Mouse (Mus musculus) megakaryocyte-erythroid progenitor cell, adult 5-6 weeks (primary cell): ENCODE data around the gene Tmem101. TPM values are rescaled to one million over a fixed set of nuclear protein-coding genes. Genes with fewer than 3 reads are reported as not detected.
"Not testable (repeated sequence)": the region's sequence is repeated elsewhere in the genome, so short reads cannot be mapped to it uniquely, and the experiment has no call there.

Experiments used
- ATAC-seq: replicated peaks from 2 replicates; pipeline ENCODE4 v1.8.0; 2016; ENCODE audit warnings: mild to moderate bottlenecking, inconsistent platforms; ENCODE audit not compliant: severe bottlenecking, poor library complexity, low FRiP score, low TSS enrichment
- total RNA-seq, 2 experiments: library from RNA; stranded (forward) in 1 of 2; stranded (reverse) in 1 of 2; fragments of 200-1000, 215-1000 nt in 1 of 2; fragments of >200 nt in 1 of 2; fragmentation: Nextera tagmentation in 1 of 2; gene quantifications; 2 replicates each; pipeline ENCODE4 v1.2.3; 2014 to 2017

The Tmem101 gene
- total RNA-seq, 2 experiments from 2014 or later, result 9.3 to 11.8 TPM

DNA sequence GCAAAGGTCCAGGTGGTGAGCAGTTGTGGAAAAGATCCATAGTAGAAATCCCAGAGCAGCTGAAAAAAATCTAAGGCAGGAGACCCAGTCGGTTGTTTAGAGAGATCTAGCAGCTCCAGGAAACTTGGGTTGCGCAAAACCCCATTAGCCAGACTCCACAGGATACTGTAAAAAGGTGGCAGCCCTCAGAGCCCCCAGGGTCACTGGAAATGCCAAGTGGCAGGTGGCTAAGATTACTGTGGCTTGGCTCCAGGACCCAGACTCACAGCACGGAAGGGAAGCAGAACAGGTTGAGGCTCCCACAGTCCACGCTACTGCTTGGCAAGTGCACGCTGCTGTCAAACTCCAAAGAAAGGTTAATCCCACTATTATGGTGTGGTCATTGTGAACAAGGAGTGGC, 3.6 kb upstream of the Tmem101 start:
- no peak for ATAC-seq

GRCm38 (mm10) chr11:102158024-102158423, 1.8 kb upstream of the Tmem101 start:
- ATAC-seq, result not testable (repeated sequence)

- ATAC-seq, result no peak
These were observed 534 bp upstream of the Tmem101 start for GRCm38 (mm10) chr11:102156786-102157089.

DNA sequence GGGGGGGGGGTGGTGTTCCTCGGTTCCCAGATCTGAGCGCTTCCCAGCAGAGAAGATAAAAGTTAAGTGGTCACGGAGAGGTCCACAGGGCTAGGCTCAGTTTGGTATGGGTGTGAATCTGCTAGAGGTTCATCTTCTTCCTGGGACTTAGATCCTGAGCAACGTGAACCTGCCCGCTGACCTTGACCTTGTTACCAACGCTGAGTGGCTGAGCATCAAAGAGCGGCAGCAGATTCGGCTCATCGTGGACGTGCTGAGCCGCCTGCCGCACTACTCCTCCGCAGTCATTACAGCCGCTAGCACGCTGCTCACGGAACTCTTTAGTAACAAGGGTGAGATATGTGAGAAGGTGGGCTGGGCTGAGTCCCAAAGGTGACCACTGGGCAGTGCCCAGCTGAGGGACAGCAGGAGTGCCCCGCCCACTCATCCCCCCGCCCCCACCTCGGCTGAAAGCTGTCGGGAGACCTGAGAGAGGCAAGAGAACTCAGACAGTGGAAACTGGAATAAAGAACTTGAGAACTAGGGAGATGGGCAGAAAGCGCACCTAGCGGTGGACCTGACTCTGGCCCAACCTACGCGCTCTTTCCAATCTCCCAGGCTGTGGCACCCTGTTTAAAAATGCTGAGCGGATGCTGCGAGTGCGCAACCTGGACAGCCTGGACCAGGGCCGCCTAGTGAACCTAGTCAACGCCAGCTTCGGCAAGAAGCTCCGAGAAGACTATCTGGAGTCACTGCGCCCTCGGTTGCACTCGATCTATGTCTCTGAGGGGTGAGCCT, 8.8 kb downstream of the Tmem101 start:
- ATAC-seq, result no peak

- ATAC-seq, result peak; percentile 6
These were observed 9.7 kb downstream of the Tmem101 start for GRCm38 (mm10) chr11:102146531-102146930.

GRCm38 (mm10) chr11:102146005-102146404, 10.2 kb downstream of the Tmem101 start:
- peak; percentile 64 for ATAC-seq

DNA sequence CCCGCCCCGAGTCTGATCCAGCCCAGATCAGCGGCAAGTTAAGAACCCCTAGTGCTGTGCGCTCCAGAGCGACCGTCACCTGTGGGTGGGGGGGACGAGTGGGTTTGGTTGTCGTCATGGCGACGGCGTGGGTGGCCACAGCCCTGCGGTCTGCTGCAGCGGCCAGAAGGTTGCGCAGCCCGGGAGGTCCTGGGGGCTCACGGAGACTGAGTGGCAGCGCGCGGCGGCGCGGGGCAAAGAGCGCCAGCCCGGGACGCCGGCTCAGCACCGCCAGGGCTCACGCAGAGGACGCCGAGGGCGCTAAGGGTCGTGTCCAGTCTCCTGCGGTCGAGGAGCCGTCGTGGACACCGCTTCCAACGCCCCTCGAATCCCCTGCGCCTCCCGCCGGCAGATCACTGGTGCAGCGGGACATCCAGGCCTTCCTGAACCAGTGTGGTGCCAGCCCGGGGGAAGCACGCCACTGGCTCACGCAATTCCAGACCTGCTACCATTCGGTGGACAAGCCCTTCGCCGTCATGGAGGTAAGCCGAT, 10.7 kb downstream of the Tmem101 start, which contains the start of gene Nags:
Nags (plus strand) TSS at position 43 of the 531 bp plus-strand sequence.
- ATAC-seq, result no peak

DNA sequence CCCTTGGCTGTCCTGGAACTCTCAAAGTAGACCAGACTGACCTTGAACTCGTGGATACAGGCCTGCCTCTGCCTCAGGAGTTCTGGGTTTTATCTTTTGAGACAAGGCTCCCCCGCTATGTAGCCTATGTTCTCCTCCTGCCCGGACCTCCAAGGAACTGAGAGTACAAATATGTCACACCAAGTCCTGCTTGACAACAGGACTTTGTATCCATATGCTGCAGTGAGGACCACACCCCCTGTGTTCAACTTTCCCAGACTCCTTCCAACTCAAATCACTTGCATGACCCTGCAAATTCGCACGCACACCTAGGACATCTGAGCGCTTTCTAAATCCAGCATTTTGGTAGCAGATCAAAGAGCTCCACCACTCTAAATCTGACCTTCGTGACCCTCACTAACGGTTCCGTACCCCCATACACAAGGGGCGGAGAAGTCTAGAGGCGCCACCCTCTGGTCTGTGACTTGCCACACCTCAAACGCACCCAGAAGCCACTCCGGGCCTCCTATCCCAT, 11.2 kb downstream of the Tmem101 start:
- ATAC-seq, result peak; percentile 51

- ATAC-seq, result no peak
These were observed 13.8 kb downstream of the Tmem101 start for GRCm38 (mm10) chr11:102142355-102142754.

DNA sequence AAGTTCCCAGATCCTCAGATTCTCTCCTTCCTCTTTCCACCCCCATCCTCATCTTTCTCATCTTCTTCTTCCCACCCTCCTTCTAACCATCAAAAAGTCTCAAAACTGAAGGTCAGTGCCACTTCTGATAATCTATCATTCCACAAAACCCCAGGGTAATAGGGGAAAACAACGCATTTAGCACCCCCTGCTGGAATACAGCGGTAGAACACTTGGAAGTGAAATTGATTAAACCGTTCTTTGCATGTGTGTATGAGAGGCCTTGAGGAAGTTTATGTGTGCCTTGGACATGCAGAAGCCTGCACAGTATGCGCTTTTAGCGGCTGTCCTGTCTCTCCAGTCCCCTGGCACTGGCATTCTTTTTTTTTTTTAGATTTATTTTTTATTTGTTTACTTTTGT, 15.7 kb downstream of the Tmem101 start:
- ATAC-seq, result no peak; the same call in 1 of the 2 replicates

DNA sequence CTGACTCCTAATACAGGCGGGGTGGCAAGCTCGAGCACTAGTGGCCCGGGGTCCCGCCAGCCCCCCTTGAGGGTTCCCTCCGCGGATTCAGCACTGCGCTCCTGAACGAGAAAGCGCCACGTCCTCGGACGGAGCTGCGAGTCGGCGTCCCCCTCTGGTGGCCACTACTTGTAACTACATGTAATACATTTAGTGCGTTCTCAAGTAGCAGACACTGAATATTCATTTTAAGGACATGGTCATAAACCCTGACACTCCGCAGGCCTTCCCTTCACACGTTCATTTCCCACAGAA, 17.8 kb downstream of the Tmem101 start:
- ATAC-seq, result peak; percentile 71

DNA sequence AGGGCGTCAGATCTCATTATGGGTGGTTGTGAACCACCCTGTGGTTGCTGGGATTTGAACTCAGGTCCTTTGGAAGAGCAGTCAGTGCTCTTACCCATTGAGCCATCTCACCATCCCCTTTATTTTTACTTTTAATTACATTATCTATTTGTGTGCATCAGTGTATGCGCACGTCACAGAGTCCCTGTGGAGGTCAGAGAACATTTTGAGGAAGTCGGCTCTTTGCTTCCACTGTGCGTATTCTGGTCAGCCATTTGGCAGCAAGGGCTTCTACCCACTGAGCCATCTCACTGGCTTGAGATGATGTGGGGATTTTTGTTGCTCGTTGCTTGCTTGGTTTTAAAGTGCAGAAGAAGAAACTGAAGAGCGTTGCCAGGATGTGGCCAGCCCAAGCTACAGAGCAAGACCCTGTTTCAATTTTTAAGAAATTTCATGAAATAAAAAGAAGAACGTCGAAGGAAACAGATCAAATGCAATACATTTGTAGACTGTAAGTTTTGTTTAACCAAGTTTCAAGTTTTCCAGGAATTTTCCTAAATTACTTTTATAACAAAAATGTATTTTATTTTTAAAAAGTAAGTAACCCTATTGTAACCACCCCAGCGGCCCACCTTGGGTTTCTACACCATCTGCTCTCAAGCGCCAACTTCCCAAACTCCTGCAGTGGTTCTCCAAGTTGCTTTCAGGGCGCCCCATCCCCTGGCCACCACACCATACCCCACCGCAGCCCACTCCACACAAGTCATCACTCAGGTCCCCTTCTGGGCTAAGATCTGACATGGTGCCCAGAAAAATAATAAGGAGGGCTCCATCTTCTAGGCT, 18.4 kb downstream of the Tmem101 start:
- ATAC-seq, result 0 out of 2 replicates have a peak, but pooled peaks have one; percentile 42

- no peak for ATAC-seq
These were observed 21.7 kb downstream of the Tmem101 start for GRCm38 (mm10) chr11:102134516-102134915.

DNA sequence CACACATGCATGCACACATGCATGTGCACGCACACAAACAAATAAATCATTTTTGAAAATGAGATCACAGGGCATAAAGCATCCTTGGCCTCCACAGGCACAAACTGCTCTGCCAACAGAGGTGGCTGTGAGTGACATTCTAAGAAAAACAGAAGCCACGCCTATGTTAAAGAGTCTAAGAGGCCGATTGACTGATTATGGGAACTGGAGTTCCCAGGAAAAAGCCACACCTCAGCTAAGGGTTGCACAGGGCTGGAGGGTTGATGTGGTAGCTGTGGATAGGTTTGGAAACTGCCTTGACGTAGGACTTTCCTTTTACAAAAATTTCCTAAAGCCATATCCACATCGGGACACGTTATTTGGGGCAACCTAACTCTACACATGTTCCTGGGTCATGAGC, 38.8 kb downstream of the Tmem101 start:
- ATAC-seq, result no peak

DNA sequence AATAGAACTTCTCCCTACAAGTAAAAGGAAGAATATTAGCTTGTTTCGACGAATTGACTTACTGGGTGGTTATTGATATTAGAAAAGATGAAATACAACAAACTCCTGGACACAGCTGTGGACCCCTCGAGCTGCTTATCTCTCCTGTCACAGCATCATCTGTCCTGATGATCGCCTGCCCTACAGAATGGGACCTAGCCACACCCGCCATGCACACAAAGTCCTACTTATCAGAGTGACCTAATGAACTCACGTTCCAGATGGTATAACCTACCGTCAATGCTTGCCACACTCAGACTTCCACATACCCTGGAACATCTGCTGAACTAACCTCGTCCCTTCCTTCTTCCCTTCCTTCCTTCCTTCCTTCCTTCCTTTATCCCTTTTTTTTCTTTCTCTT, 40.0 kb downstream of the Tmem101 start:
- ATAC-seq, result no peak

DNA sequence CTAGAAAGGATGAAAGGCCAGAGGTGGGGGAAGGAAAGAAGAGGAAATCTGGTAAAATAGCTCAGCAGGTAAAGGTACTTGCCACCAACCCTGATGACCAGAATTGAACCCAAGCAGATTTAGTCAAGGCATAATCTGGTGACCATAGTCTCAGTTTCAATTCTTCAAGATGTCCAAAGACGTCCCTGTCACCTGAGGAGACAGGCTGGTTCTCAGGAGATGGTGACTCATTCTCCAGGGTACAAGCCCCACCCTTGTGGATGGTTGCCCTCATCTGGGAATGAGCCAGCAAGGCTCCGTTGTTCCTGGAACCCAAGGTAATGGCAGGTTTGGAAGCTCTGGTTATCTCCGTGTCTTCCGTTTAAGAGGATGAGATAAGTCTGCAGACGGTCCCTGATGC, 44.6 kb downstream of the Tmem101 start:
- no peak for ATAC-seq

DNA sequence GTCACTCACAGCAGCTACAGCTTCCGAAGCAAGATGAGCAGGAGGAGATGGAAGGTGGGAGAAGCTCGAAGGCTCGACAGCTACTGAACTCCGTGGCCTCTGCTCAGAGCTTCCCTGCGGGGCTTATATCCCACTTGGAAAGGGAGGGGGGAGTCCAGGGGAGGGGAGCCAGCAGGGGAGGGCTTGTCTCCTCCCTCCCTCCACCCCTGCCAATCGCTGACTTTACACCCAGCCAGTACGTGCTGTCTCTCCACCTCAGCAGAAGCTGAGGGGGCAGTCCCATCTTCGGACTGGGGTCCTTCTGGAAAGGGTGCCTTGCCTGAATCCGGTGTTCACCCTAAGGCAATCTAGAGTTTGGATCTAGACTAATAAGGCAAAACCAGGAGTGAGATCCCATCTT, 48.5 kb downstream of the Tmem101 start, which contains the start of gene Pyy:
Pyy (minus strand) TSS at position 101 of the 400 bp plus-strand sequence.
- no peak for ATAC-seq

- ATAC-seq, result no peak
These were observed 49.3 kb downstream of the Tmem101 start for GRCm38 (mm10) chr11:102106911-102107310.
